8 mouse cellular contexts compared by ENCODE assay signal in genomic region chr9:53383951-53384866, GRCm38 (mm10). TPM values are rescaled to one million over a fixed set of nuclear protein-coding genes. Genes with fewer than 3 reads are reported as not detected.
A peak's percentile ranks its signal among the peaks of the same experiment; 100 is the strongest.
DNase-seq lines count a peak whose midpoint lies in the region; ATAC-seq and TF ChIP-seq lines count a peak whose summit lies in the region.

TSS of gene Kdelc2 (plus strand) at chr9:53384025.

- TF ChIP-seq POLR2A in testis, adult 2 months (IDR thresholded peaks at IDR 0.05; ENCODE audit: control insufficient read depth, low read depth, low read length): peak; percentile 67

- under 1% methylated on average over 74 of the region's 75 CpGs for WGBS in forebrain, embryonic 13.5 days
- under 1% methylated on average over 67 of the region's 75 CpGs for WGBS in heart, postnatal 0 days
- under 1% methylated on average over 75 of the region's 75 CpGs for WGBS in liver, embryonic 15.5 days (ENCODE audit: insufficient replicate concordance)
- WGBS in neural tube, embryonic 11.5 days: under 1% methylated on average over 72 of the region's 75 CpGs

- peak within 1 kb of the TSS; percentile 74 for H3K27ac ChIP-seq in brown adipose tissue, adult 24 weeks (replicated peaks; ENCODE audit: low read depth, low read length)
- peak within 1 kb of the TSS; percentile 75 for H3K27ac ChIP-seq in forebrain, embryonic 13.5 days
- peak within 1 kb of the TSS; percentile 96 for H3K27ac ChIP-seq in heart, postnatal 0 days (ENCODE audit: low read depth)
- peak within 1 kb of the TSS; percentile 79 for H3K27ac ChIP-seq in liver, embryonic 15.5 days (replicated peaks)
- peak within 1 kb of the TSS; percentile 77 for H3K27ac ChIP-seq in neural tube, embryonic 11.5 days (ENCODE audit: low read depth, low read length)
- H3K27ac ChIP-seq in testis, adult 2 months (ENCODE audit: control insufficient read depth, insufficient read depth, low read depth, low read length): peak within 1 kb of the TSS; percentile 97

- H3K36me3 ChIP-seq in forebrain, embryonic 13.5 days (ENCODE audit: poor library complexity, severe bottlenecking): no peaks in the 10 kb centered on the region
- H3K36me3 ChIP-seq in heart, postnatal 0 days (replicated peaks; ENCODE audit: control insufficient read depth, insufficient read depth, low read length): peaks cover 5% of the 10 kb centered on the region; the same call in 1 of the 2 replicates
- 0 out of 2 replicates have a peak, but pooled peaks cover 2% of the 10 kb centered on the region for H3K36me3 ChIP-seq in liver, embryonic 15.5 days (replicated peaks)
- H3K36me3 ChIP-seq in neural tube, embryonic 11.5 days (ENCODE audit: control insufficient read depth, insufficient read depth, low read length): no peaks in the 10 kb centered on the region
- no peaks in the 10 kb centered on the region for H3K36me3 ChIP-seq in testis, adult 2 months (ENCODE audit: control insufficient read depth, insufficient read depth, low read length)

- H3K4me2 ChIP-seq in forebrain, embryonic 13.5 days: peak within 1 kb of the TSS; percentile 97
- H3K4me2 ChIP-seq in heart, postnatal 0 days (ENCODE audit: low read depth, low read length): peak within 1 kb of the TSS; percentile 91
- H3K4me2 ChIP-seq in liver, embryonic 15.5 days: peak within 1 kb of the TSS; percentile 70
- peak within 1 kb of the TSS; percentile 94 for H3K4me2 ChIP-seq in neural tube, embryonic 11.5 days (ENCODE audit: low read depth)

- no peak; the same call in none of the 2 replicates for TF ChIP-seq CTCF in heart, postnatal 0 days (IDR thresholded peaks at IDR 0.05; ENCODE audit: low read depth)
- no peak; the same call in 1 of the 2 replicates for TF ChIP-seq CTCF in testis, adult 2 months (IDR thresholded peaks at IDR 0.05; ENCODE audit: control insufficient read depth, insufficient read depth, insufficient replicate concordance, low read depth, low read length)

- no peaks in the 10 kb centered on the region for H3K9me3 ChIP-seq in forebrain, embryonic 13.5 days (replicated peaks)
- H3K9me3 ChIP-seq in heart, postnatal 0 days (replicated peaks; ENCODE audit: control insufficient read depth, low read length): no peaks in the 10 kb centered on the region
- no peaks in the 10 kb centered on the region for H3K9me3 ChIP-seq in liver, embryonic 15.5 days (replicated peaks)
- no peaks in the 10 kb centered on the region for H3K9me3 ChIP-seq in neural tube, embryonic 11.5 days (ENCODE audit: control insufficient read depth, low read length)

- peak within 1 kb of the TSS; percentile 82 for H3K9ac ChIP-seq in forebrain, embryonic 13.5 days
- peak within 1 kb of the TSS; percentile 90 for H3K9ac ChIP-seq in heart, postnatal 0 days (replicated peaks; ENCODE audit: low read depth, low read length)
- H3K9ac ChIP-seq in liver, embryonic 15.5 days: peak within 1 kb of the TSS; percentile 54
- peak within 1 kb of the TSS; percentile 90 for H3K9ac ChIP-seq in neural tube, embryonic 11.5 days (ENCODE audit: low read length)

- H3K27me3 ChIP-seq in forebrain, embryonic 13.5 days: no peaks in the 10 kb centered on the region
- H3K27me3 ChIP-seq in heart, postnatal 0 days (ENCODE audit: control insufficient read depth, insufficient read depth, low read length): no peaks in the 10 kb centered on the region
- H3K27me3 ChIP-seq in liver, embryonic 15.5 days: peaks cover 30% of the 10 kb centered on the region
- H3K27me3 ChIP-seq in neural tube, embryonic 11.5 days (ENCODE audit: control insufficient read depth, insufficient read depth, low read length): no peaks in the 10 kb centered on the region
- H3K27me3 ChIP-seq in testis, adult 2 months (ENCODE audit: control insufficient read depth, insufficient read depth, low read length): no peaks in the 10 kb centered on the region

- peak; percentile 63 for ATAC-seq in CD4-positive, CD25-positive, alpha-beta regulatory T cell, adult 4 months
- ATAC-seq in forebrain, embryonic 13.5 days: peak; percentile 96
- ATAC-seq in heart, postnatal 0 days (ENCODE audit: insufficient read depth, low read depth): peak; percentile 89
- ATAC-seq in liver, embryonic 15.5 days (ENCODE audit: insufficient read depth): peak; percentile 76
- ATAC-seq in neural tube, embryonic 11.5 days (ENCODE audit: insufficient read depth, low FRiP score, low TSS enrichment): peak; percentile 95

- TF ChIP-seq EP300 in heart, postnatal 0 days (IDR thresholded peaks at IDR 0.05; ENCODE audit: low read depth): 0 out of 2 replicates have a peak, but pooled peaks have one; percentile 33

- H3K4me1 ChIP-seq in brown adipose tissue, adult 24 weeks (ENCODE audit: control insufficient read depth, insufficient read depth, insufficient read length, low read length): no peaks in the 10 kb centered on the region
- peaks cover 8% of the 10 kb centered on the region; the same call in 1 of the 2 replicates for H3K4me1 ChIP-seq in forebrain, embryonic 13.5 days
- H3K4me1 ChIP-seq in heart, postnatal 0 days (ENCODE audit: control insufficient read depth, insufficient read depth): 0 out of 2 replicates have a peak, but pooled peaks cover 5% of the 10 kb centered on the region
- H3K4me1 ChIP-seq in liver, embryonic 15.5 days (replicated peaks): peaks cover 5% of the 10 kb centered on the region
- no peaks in the 10 kb centered on the region for H3K4me1 ChIP-seq in neural tube, embryonic 11.5 days (ENCODE audit: control insufficient read depth, insufficient read depth, low read length)
- H3K4me1 ChIP-seq in testis, adult 2 months (ENCODE audit: control insufficient read depth, insufficient read depth, low read length): peaks cover 8% of the 10 kb centered on the region

- peak within 1 kb of the TSS; percentile 71 for H3K4me3 ChIP-seq in brown adipose tissue, adult 24 weeks (ENCODE audit: insufficient read depth, low read depth, low read length)
- peak within 1 kb of the TSS; percentile 66 for H3K4me3 ChIP-seq in forebrain, embryonic 13.5 days
- peak within 1 kb of the TSS; percentile 80 for H3K4me3 ChIP-seq in heart, postnatal 0 days (ENCODE audit: low read depth, low read length)
- H3K4me3 ChIP-seq in liver, embryonic 15.5 days (replicated peaks): peak within 1 kb of the TSS; percentile 62
- peak within 1 kb of the TSS; percentile 68 for H3K4me3 ChIP-seq in neural tube, embryonic 11.5 days (ENCODE audit: low read depth, low read length)
- peak within 1 kb of the TSS; percentile 95 for H3K4me3 ChIP-seq in testis, adult 2 months (ENCODE audit: control insufficient read depth, low read depth, low read length)

- peak; percentile 87 for DNase-seq in heart, postnatal 0 days (ENCODE audit: low spot score)
- peak; percentile 80 to 88 for DNase-seq in kidney, postnatal 36 days
- peak; percentile 84 for DNase-seq in neural tube, embryonic 11.5 days (ENCODE audit: low spot score)

RNA-seq across cellular contexts. Expression of gene Kdelc2, which starts in this region (rescaled TPM):
- 1 to 10 TPM in 1 of 2 experiments, under 1 TPM in 1; 0.80 to 1.5 TPM for polyA plus RNA-seq in CD4-positive, CD25-positive, alpha-beta regulatory T cell, adult 4 months (2017; shearing (Covaris generic))
- polyA plus RNA-seq in brown adipose tissue, adult 24 weeks (2012; ENCODE audit: insufficient read depth, insufficient read length, missing spikeins): 6.1 and 6.8 TPM in 2 replicates
- polyA plus RNA-seq in forebrain, embryonic 13.5 days (2015; fragmentation: Nextera tagmentation; extraction: Ambion mirVana): 4.3 and 4.9 TPM in 2 replicates
- total RNA-seq in heart, postnatal 0 days (2014; rRNA removed; ENCODE audit: low replicate concordance): 12.3 and 15.0 TPM in 2 replicates
- 14.8 and 15.7 TPM in 2 replicates for polyA plus RNA-seq in heart, postnatal 0 days (2015; fragmentation: Nextera tagmentation; extraction: Ambion mirVana)
- 4.1 and 5.1 TPM in 2 replicates for polyA plus RNA-seq in liver, embryonic 15.5 days (2015; fragmentation: Nextera tagmentation; extraction: Ambion mirVana)
- 7.7 and 7.8 TPM in 2 replicates for polyA plus RNA-seq in neural tube, embryonic 11.5 days (2014; fragmentation: Nextera tagmentation; extraction: Ambion mirVana)
- polyA plus RNA-seq in testis, adult 2 months (2012; rRNA removed): 1.1 and 1.4 TPM in 2 replicates

Comparison
In these comparisons a context has a peak if more than half of its experiments do, and no peak if none do; other contexts are left out.
1. Peak in every context shown above with its lines: DNase-seq, ATAC-seq, H3K4me3 ChIP-seq and H3K27ac ChIP-seq.